Mouse (Mus musculus): ENCODE results near the gene Fbxo24. TPM values are rescaled to one million over a fixed set of nuclear protein-coding genes. Genes with fewer than 3 reads are reported as not detected.
A peak's percentile ranks its signal among the peaks of the same experiment; 100 is the strongest.

Fbxo24 gene
- total RNA-seq, 1 experiment = 1.1 TPM

DNA sequence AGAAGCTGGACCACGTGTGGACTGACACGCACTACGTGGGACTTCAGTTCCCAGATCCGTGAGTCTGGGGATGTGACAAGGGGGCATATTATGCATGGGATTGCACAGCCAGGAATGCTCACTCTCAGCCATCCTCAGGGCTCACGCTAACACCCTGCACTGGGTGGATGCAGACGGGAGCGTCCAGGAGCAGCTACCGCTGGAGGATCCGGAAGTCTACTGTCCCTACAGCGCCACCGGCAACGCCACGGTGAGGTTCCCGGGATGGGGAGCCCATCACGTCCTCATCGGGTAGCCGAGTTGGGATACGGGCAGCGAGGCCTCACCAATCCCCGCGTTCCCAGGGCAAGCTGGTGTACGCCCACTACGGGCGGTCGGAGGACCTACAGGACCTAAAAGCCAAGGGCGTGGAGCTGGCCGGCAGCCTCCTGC, 54.3 kb downstream of the Fbxo24 start:
- Histone ChIP-seq H3K27ac (ENCODE audit: insufficient read depth, low read depth, low read length, poor library complexity, severe bottlenecking) (no peak overlapping the region), H3K36me3 (ENCODE audit: control insufficient read depth, insufficient read depth, low read length, poor library complexity, severe bottlenecking) (no peaks in the 10 kb centered on the region), H3K9ac (ENCODE audit: insufficient read depth, low read depth, low read length, poor library complexity, severe bottlenecking) (no peak overlapping the region; the same call in 1 of the 2 replicates), H3K4me1 (ENCODE audit: control insufficient read depth in 2 of 2, insufficient read depth in 2 of 2, low read length in 2 of 2, poor library complexity in 1 of 2) (peaks cover 0 to 5% of the 10 kb centered on the region in 2 experiments; a peak in 1 of 4 replicates), H3K9me3 (ENCODE audit: control insufficient read depth, insufficient read depth, low read depth, low read length) (no peaks in the 10 kb centered on the region), H3K4me3 (ENCODE audit: insufficient read depth in 1 of 2, low read depth in 1 of 2, low read length in 2 of 2, poor library complexity in 1 of 2, severe bottlenecking in 1 of 2) (peak overlapping the region; percentile 1; a peak in 1 of 4 replicates)
- no peak for DNase-seq (ENCODE audit: low read depth, low spot score)
- in situ Hi-C loops (cut with MboI; ENCODE audit: low sequenced_read_pairs in 2 of 2, unreplicated experiment in 2 of 2) = no loop called here
- TF ChIP-seq MAFK (IDR thresholded peaks at IDR 0.05; ENCODE audit: insufficient read depth, low read depth, low read length) (no peak), CHD2 (IDR thresholded peaks at IDR 0.05; ENCODE audit: low read depth, low read length) (no peak), ZNF384 (IDR thresholded peaks at IDR 0.05; ENCODE audit: low read depth, low read length) (no peak), HCFC1 (IDR thresholded peaks at IDR 0.05; ENCODE audit: borderline replicate concordance, insufficient read depth, low read length) (no peak), ZC3H11A (IDR thresholded peaks at IDR 0.05; ENCODE audit: borderline replicate concordance, low read depth, low read length) (no peak)

DNA sequence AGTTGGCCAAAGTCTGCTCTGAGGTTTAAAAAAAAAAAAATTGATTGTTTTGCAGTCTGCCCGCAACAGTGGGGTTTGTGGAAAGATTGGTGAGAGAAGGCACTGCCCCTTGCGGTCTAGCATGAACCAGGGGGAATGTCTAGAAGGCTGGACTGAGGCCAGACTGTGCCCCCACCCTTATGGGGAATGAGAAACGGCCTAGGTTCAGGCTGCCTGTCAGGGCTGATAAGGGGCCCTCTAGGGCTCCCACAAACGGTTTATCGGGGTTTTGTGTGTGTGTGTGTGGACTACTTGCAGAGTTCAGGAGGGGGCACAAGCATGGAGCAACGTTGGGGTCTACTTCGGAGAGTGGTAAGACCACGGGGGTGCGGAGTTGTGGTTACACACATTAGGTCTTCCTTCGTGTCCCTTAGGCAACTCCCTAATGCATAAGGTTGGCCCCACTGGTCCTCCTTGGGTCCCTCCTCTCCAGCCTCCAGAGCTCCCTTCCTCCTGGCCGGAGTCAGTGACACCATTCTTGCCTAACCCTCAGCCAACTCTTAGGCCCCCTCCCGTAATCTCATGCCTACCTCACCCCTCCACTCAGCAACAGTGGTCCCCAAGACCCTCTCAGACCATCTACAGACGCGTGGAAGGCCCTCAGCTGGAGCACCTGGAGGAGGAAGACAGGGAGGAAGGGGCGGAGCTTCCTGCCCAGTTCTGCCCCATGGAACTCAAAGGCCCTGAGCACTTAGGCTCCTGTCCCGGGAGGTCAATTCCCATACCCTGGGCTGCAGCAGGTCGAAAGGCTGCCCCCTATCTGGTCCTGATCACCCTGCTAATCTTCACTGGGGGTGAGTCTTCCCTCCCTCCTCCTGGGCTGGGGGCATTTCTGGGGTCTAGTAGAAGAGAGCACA, 57.9 kb downstream of the Fbxo24 start:
- Histone ChIP-seq H3K9ac (ENCODE audit: insufficient read depth, low read depth, low read length, poor library complexity, severe bottlenecking) (no peak overlapping the region), H3K4me3 (ENCODE audit: insufficient read depth in 1 of 2, low read depth in 1 of 2, low read length in 2 of 2, poor library complexity in 1 of 2, severe bottlenecking in 1 of 2) (no peak overlapping the region), H3K27ac (ENCODE audit: insufficient read depth, low read depth, low read length, poor library complexity, severe bottlenecking) (no peak overlapping the region), H3K9me3 (ENCODE audit: control insufficient read depth, insufficient read depth, low read depth, low read length) (no peaks in the 10 kb centered on the region), H3K36me3 (ENCODE audit: control insufficient read depth, insufficient read depth, low read length, poor library complexity, severe bottlenecking) (no peaks in the 10 kb centered on the region), H3K4me1 (ENCODE audit: control insufficient read depth in 2 of 2, insufficient read depth in 2 of 2, low read length in 2 of 2, poor library complexity in 1 of 2) (peaks cover 0 to 15% of the 10 kb centered on the region in 2 experiments; a peak in 2 of 4 replicates)
- in situ Hi-C loops (cut with MboI; ENCODE audit: low sequenced_read_pairs in 2 of 2, unreplicated experiment in 2 of 2) = no loop called here
- no peak for DNase-seq (ENCODE audit: low read depth, low spot score)
- no peak for TF ChIP-seq CHD2 (IDR thresholded peaks at IDR 0.05; ENCODE audit: low read depth, low read length)
- TF ChIP-seq ZNF384 (IDR thresholded peaks at IDR 0.05; ENCODE audit: low read depth, low read length) = no peak
- no peak for TF ChIP-seq ZC3H11A (IDR thresholded peaks at IDR 0.05; ENCODE audit: borderline replicate concordance, low read depth, low read length)
- no peak for TF ChIP-seq MAFK (IDR thresholded peaks at IDR 0.05; ENCODE audit: insufficient read depth, low read depth, low read length)
- TF ChIP-seq HCFC1 (IDR thresholded peaks at IDR 0.05; ENCODE audit: borderline replicate concordance, insufficient read depth, low read length) = no peak

DNA sequence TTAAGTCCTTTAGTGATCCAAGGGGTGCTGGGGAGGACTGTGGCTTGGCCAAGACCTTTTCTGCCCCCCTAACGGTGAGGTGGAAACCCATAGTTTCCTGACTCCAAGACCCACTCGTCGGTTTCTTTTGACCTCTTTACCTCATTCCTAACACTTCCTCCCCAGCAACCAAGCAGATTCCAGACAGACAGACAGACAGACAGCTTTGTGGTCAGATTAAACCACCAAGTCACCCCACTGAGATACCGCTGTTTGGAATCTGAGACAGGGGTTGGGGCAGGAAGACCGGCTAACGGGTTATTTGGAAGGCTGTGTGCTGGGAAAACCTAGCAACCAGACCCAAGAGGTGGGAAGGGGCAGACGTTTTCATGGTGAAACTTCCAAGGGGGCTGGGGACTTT, 58.6 kb downstream of the Fbxo24 start:
- Histone ChIP-seq H3K9me3 (ENCODE audit: control insufficient read depth, insufficient read depth, low read depth, low read length) (no peaks in the 10 kb centered on the region), H3K27ac (ENCODE audit: insufficient read depth, low read depth, low read length, poor library complexity, severe bottlenecking) (no peak overlapping the region), H3K36me3 (ENCODE audit: control insufficient read depth, insufficient read depth, low read length, poor library complexity, severe bottlenecking) (no peaks in the 10 kb centered on the region), H3K4me1 (ENCODE audit: control insufficient read depth in 2 of 2, insufficient read depth in 2 of 2, low read length in 2 of 2, poor library complexity in 1 of 2) (peaks cover 0 to 17% of the 10 kb centered on the region in 2 experiments; a peak in 2 of 4 replicates), H3K4me3 (ENCODE audit: insufficient read depth in 1 of 2, low read depth in 1 of 2, low read length in 2 of 2, poor library complexity in 1 of 2, severe bottlenecking in 1 of 2) (no peak overlapping the region), H3K9ac (ENCODE audit: insufficient read depth, low read depth, low read length, poor library complexity, severe bottlenecking) (no peak overlapping the region)
- in situ Hi-C loops (cut with MboI; ENCODE audit: low sequenced_read_pairs in 2 of 2, unreplicated experiment in 2 of 2) = no loop called here
- TF ChIP-seq CHD2 (IDR thresholded peaks at IDR 0.05; ENCODE audit: low read depth, low read length) (no peak), HCFC1 (IDR thresholded peaks at IDR 0.05; ENCODE audit: borderline replicate concordance, insufficient read depth, low read length) (no peak), MAFK (IDR thresholded peaks at IDR 0.05; ENCODE audit: insufficient read depth, low read depth, low read length) (no peak), ZNF384 (IDR thresholded peaks at IDR 0.05; ENCODE audit: low read depth, low read length) (no peak), ZC3H11A (IDR thresholded peaks at IDR 0.05; ENCODE audit: borderline replicate concordance, low read depth, low read length) (no peak)
- no peak for DNase-seq (ENCODE audit: low read depth, low spot score)

DNA sequence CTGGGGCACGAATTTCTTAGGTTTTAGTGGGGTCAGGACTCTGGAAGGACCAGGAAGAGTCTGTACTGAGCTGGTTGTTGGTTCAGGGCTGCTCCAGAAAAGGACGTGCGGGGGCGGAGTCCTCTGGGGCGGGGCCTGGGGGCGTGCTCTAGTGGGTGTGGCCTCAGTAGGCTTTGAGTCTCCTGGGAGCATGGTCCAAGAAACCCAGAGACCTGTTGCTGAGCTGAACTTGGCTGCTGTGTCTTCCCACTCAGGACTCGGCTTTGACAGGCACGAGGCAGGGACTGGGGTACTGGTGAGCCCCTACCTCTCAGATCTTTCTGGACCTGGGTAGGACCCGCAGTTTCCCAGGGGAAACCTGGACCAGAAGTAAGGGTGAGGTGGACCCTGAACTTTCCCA, 59.1 kb downstream of the Fbxo24 start, which contains the start of gene Tfr2:
TSS of gene Tfr2 (plus strand) at position 176 of the 400 bp plus-strand sequence.
- no peak within 1 kb of the TSS for H3K27ac ChIP-seq (ENCODE audit: insufficient read depth, low read depth, low read length, poor library complexity, severe bottlenecking)
- H3K36me3 ChIP-seq (ENCODE audit: control insufficient read depth, insufficient read depth, low read length, poor library complexity, severe bottlenecking) = no peaks in the 10 kb centered on the region
- H3K4me3 ChIP-seq (ENCODE audit: insufficient read depth in 1 of 2, low read depth in 1 of 2, low read length in 2 of 2, poor library complexity in 1 of 2, severe bottlenecking in 1 of 2) = peak within 1 kb of the TSS; percentile 30 to 47; a peak in 2 of 4 replicates
- no peaks in the 10 kb centered on the region for H3K9me3 ChIP-seq (ENCODE audit: control insufficient read depth, insufficient read depth, low read depth, low read length)
- in situ Hi-C loops (cut with MboI; ENCODE audit: low sequenced_read_pairs in 2 of 2, unreplicated experiment in 2 of 2) = no loop called here
- no peak within 1 kb of the TSS for H3K9ac ChIP-seq (ENCODE audit: insufficient read depth, low read depth, low read length, poor library complexity, severe bottlenecking)
- DNase-seq (ENCODE audit: low read depth, low spot score) = peak; percentile 51
- peaks cover 0 to 17% of the 10 kb centered on the region in 2 experiments; a peak in 2 of 4 replicates for H3K4me1 ChIP-seq (ENCODE audit: control insufficient read depth in 2 of 2, insufficient read depth in 2 of 2, low read length in 2 of 2, poor library complexity in 1 of 2)
- no peak for TF ChIP-seq ZC3H11A (IDR thresholded peaks at IDR 0.05; ENCODE audit: borderline replicate concordance, low read depth, low read length)
- TF ChIP-seq HCFC1 (IDR thresholded peaks at IDR 0.05; ENCODE audit: borderline replicate concordance, insufficient read depth, low read length) = no peak
- TF ChIP-seq CHD2 (IDR thresholded peaks at IDR 0.05; ENCODE audit: low read depth, low read length) = no peak

All from ES-E14 (cell line).